Mouse (Mus musculus) gastrocnemius, postnatal 14 days (tissue): ENCODE results near the gene 4931414P19Rik. TPM values are rescaled to one million over a fixed set of nuclear protein-coding genes. Genes with fewer than 3 reads are reported as not detected.

ENCODE experiments used
- DNase-seq: peaks from one replicate; pipeline ENCODE4 v3.0.0; 2021; ENCODE audit warnings: mixed read lengths
- intact Hi-C: fragments of 180-260 bp; cut with DNase I; formaldehyde crosslinking; loops from one replicate; pipeline ENCODE4 v1.15.1; 2025; ENCODE audit warnings: low total_unique reads
- total RNA-seq, 2 experiments: library from RNA; stranded (reverse); gene quantifications; 2 replicates each; pipeline ENCODE4 v1.2.3; 2021

Gene 4931414P19Rik
- total RNA-seq, 2 experiments from 2014 or later: 2.9 to 3.3 TPM

GRCm38 (mm10) chr14:54594631-54595414, 11.0 kb downstream of the 4931414P19Rik start:
- no peak for DNase-seq
- intact Hi-C loops: no loop called here

GRCm38 (mm10) chr14:54594055-54594454, 11.7 kb downstream of the 4931414P19Rik start:
- DNase-seq: no peak
- intact Hi-C loops: no loop called here

GRCm38 (mm10) chr14:54592319-54592934, 13.4 kb downstream of the 4931414P19Rik start:
- peak; percentile 47 for DNase-seq
- intact Hi-C loops: no loop called here

GRCm38 (mm10) chr14:54591056-54591455, 14.7 kb downstream of the 4931414P19Rik start:
- DNase-seq: no peak
- intact Hi-C loops: no loop called here

GRCm38 (mm10) chr14:54583681-54584338, 22.0 kb downstream of the 4931414P19Rik start:
- DNase-seq: peak; percentile 62
- intact Hi-C loops: loop anchor here (5.0 kb wide), 1 partner anchor 53 kb away; no protein-coding TSS in a partner anchor

- DNase-seq: no peak
- intact Hi-C loops: loop anchor here (5.0 kb wide), 1 partner anchor 55 kb away; no protein-coding TSS in a partner anchor
Observed at GRCm38 (mm10) chr14:54582536-54582935, 23.3 kb downstream of the 4931414P19Rik start.

GRCm38 (mm10) chr14:54579638-54580037, 26.2 kb downstream of the 4931414P19Rik start:
- intact Hi-C loops: loop anchor here (5.0 kb wide), 1 partner anchor 58 kb away; no protein-coding TSS in a partner anchor
- DNase-seq: no peak

- intact Hi-C loops: no loop called here
- no peak for DNase-seq
Observed at GRCm38 (mm10) chr14:54578063-54578462, 27.7 kb downstream of the 4931414P19Rik start.

- peak; percentile 92 for DNase-seq
- intact Hi-C loops: no loop called here
Observed at GRCm38 (mm10) chr14:54577089-54577982, 28.5 kb downstream of the 4931414P19Rik start, which contains the start of gene Ajuba. Gene Ajuba, minus strand, starts transcription at chr14:54577558.

- intact Hi-C loops: no loop called here
- DNase-seq: peak; percentile 40
Observed at GRCm38 (mm10) chr14:54576241-54577088, 29.3 kb downstream of the 4931414P19Rik start.

- intact Hi-C loops: no loop called here
- peak; percentile 75 for DNase-seq
Observed at GRCm38 (mm10) chr14:54575631-54576030, 30.2 kb downstream of the 4931414P19Rik start.

GRCm38 (mm10) chr14:54575031-54575430, 30.8 kb downstream of the 4931414P19Rik start:
- intact Hi-C loops: no loop called here
- DNase-seq: no peak

GRCm38 (mm10) chr14:54574253-54574652, 31.5 kb downstream of the 4931414P19Rik start:
- intact Hi-C loops: no loop called here
- DNase-seq: peak; percentile 35

- intact Hi-C loops: no loop called here
- DNase-seq: no peak
Observed at GRCm38 (mm10) chr14:54572790-54573736, 32.7 kb downstream of the 4931414P19Rik start.

GRCm38 (mm10) chr14:54572122-54572521, 33.7 kb downstream of the 4931414P19Rik start:
- no peak for DNase-seq
- intact Hi-C loops: no loop called here

- intact Hi-C loops: loop anchor here (5.0 kb wide), 1 partner anchor 73 kb away; the partner anchor contains the start of genes Cdh24 and Gm17606
- peak; percentile 14 for DNase-seq
Observed at GRCm38 (mm10) chr14:54569451-54570392, 36.1 kb downstream of the 4931414P19Rik start.
